Mouse (Mus musculus): Measurements from ENCODE around the gene Itga8.

Gene Itga8

DNA sequence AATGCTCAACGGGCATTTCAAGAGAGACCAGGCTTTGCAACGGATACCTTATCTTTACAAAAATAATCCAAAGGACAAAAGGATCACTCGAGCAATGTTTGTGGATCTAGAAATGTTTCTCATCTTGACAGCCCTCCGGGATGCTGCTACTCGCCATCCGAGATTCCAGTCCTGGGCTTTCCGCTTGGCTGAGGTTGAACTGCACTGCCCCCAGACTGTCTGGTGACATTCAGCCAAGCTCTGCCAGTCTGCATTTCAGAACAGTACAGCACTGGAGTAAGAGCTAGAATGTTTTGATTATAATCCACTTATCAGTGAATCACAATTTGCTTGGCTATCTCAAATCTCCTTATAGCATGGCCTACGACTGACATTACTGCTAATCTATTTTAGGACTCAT is 8.3 kb downstream of the Itga8 start:
- no peak for DNase-seq

- DNase-seq, result no peak
Observed at GRCm38 (mm10) chr2:12292023-12292820, 9.5 kb downstream of the Itga8 start.

- no peak for DNase-seq
Observed at GRCm38 (mm10) chr2:12290235-12290634, 11.5 kb downstream of the Itga8 start.

- DNase-seq, result no peak
Observed at GRCm38 (mm10) chr2:12287831-12288230, 13.9 kb downstream of the Itga8 start.

DNA sequence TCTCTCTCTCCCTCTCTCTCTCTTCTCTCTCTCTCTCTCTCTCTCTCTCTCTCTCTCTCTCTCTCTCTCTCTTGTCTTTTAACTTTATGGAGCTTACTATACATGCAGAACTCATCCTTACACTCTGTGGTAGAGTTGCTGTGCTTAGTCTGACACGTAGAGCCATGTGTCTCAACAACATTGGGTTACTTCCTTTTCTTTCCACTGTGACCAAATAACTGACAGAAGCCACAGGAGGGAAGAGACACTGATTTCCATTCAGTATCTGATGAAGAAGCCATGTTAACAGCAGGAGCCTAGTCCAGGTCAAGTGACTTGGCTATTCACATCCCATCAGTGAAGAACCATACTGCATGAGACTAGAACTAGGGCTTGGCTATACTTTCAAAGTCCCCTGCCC is 21.1 kb downstream of the Itga8 start:
- DNase-seq, result no peak

GRCm38 (mm10) chr2:12279070-12279612 is 22.6 kb downstream of the Itga8 start:
- DNase-seq, result no peak

DNA sequence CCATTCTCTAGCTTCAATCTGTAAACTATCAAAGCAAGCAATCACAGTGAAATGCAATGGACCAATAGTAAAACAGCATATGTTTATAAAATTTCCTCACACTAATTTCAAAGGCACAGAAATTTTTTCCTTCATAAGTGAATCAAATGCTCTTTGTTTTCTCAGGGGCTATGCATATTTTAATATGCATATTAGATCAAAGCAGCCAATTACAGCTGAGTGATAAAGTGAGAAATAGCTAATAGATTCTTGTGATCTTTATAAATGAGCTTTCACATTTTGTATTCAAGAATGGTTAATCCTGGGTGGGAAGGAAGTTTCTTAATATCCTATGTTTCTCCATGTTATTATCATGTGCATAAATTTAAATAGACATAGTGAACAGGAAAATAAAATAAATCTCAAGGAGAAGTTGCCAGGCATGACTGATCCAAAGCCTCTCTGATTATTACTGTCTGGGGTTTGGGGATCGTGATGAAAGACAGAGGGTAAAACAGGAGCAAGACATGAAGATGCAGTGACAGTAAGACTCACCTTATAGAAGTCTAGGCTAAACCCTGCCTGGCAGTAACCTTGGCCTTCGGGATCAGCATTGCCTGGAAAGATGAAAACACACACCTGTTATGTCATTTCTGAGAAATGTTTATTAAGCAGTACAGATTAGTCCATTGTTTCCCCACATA is 44.9 kb downstream of the Itga8 start:
- no peak for DNase-seq

GRCm38 (mm10) chr2:12255901-12256300 is 45.8 kb downstream of the Itga8 start:
- DNase-seq, result no peak

GRCm38 (mm10) chr2:12235345-12235744 is 66.4 kb downstream of the Itga8 start:
- DNase-seq, result no peak

DNA sequence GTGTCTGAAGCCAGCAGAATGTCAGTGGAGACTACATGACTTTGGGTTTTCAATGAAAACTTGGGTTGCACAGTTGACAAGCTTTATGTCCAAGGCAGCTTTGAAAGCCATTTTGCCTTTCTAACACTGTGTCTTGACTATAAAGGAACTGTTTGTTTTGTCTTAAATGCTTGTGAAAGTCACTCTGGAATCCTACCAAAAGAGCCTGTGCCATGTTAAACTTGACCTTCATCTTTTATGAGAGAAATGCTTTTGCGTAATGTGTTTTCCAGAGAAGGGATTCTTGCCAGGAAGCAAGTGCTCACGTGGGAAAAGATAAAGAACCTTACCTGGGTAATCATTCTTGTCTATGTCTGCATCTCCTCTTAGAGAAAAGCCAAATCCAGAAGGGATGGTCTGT is 72.0 kb downstream of the Itga8 start:
- no peak for DNase-seq

GRCm38 (mm10) chr2:12228335-12228734 is 73.4 kb downstream of the Itga8 start:
- DNase-seq, result no peak

GRCm38 (mm10) chr2:12227243-12227642 is 74.5 kb downstream of the Itga8 start:
- DNase-seq, result no peak

- DNase-seq, result no peak
Observed at GRCm38 (mm10) chr2:12226367-12226766, 75.4 kb downstream of the Itga8 start.

GRCm38 (mm10) chr2:12221671-12222070 is 80.1 kb downstream of the Itga8 start:
- DNase-seq, result no peak

DNA sequence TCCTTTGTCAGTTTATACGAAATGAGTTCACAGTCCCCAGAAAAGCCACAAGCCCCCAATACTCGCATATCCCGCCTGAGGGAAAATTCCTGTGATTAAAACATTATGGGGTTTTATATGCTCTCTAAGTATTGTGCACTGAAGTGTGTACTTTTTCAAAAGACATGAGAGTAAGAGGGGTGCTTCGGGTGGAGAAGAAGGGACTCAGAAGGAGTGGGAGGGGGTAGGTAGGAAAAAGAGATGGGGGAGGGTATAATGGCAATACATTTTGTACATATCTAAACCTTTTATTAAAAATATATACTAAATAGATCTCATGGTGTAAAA is 88.3 kb downstream of the Itga8 start:
- DNase-seq, result no peak

- no peak for DNase-seq
Observed at GRCm38 (mm10) chr2:12212662-12213463, 88.9 kb downstream of the Itga8 start.

DNA sequence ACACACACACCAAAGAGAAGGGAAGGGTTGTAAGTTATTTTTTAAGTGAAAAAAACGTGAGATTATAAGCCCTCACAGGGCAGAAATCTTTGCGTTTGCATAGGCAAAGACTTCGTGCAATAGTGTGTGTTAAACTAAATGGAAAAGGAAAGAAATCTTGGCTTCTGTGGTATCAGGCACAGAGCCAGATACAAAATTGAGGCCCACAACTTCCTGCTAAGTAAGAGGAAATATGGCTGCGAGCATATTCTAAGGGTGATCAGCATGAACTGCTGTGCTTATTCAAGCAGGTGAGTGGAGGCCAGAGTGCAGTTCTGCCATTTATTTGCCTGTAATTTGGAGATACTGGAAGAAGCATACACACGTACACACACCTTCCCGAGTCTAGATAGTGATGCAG is 93.6 kb downstream of the Itga8 start:
- no peak for DNase-seq

GRCm38 (mm10) chr2:12206353-12206752 is 95.4 kb downstream of the Itga8 start:
- no peak for DNase-seq

GRCm38 (mm10) chr2:12205875-12206274 is 95.8 kb downstream of the Itga8 start:
- no peak for DNase-seq

GRCm38 (mm10) chr2:12203231-12203630 is 98.5 kb downstream of the Itga8 start:
- no peak for DNase-seq

GRCm38 (mm10) chr2:12198699-12199098 is 103.0 kb downstream of the Itga8 start:
- DNase-seq, result no peak

DNA sequence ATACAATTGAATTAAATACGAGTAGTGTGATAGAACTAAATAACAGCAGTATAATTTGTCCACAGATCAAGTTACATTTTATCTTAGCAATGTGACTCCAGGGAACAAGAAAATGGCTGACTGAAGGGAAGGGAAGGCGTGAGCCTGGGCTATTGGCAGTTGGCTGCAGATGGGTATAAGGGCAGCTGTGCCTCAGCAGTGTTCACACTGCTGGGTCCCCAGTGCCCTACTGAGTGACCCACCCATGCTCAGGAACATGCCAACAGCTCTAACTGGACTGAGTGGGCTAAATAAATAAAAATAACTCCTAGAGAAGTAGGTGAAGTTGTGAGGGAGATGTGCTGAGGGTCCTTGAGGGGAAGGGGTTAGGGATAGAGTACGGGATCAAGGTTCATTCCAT is 103.5 kb downstream of the Itga8 start:
- DNase-seq, result no peak

GRCm38 (mm10) chr2:12197711-12198110 is 104.0 kb downstream of the Itga8 start:
- DNase-seq, result no peak

- DNase-seq, result no peak
Observed at GRCm38 (mm10) chr2:12189026-12189425, 112.7 kb downstream of the Itga8 start.

Data from lung, postnatal 14 days (tissue).